Mouse (Mus musculus) olfactory bulb, adult 2 months (tissue): ENCODE data around the gene Gpr35.

ENCODE experiments used
- CTCF ChIP-seq: fragments of 200-500 bp; IDR thresholded peaks from 2 replicates; pipeline ENCODE4 v1.5.1; 2012; ENCODE audit warnings: low read depth, mild to moderate bottlenecking, low read length, moderate library complexity; ENCODE audit not compliant: insufficient read depth
- POLR2A ChIP-seq: fragments of 200-500 bp; IDR thresholded peaks from 2 replicates; pipeline ENCODE4 v1.6.1; 2012; ENCODE audit warnings: mild to moderate bottlenecking, low read depth, low read length, moderate library complexity; ENCODE audit not compliant: insufficient read depth

- TF ChIP-seq POLR2A (no peak), CTCF (no peak)
Measured at GRCm38 (mm10) chr1:92981056-92981845, 30.6 kb downstream of the Gpr35 start.
